Mouse (Mus musculus) limb, embryonic 13.5 days (tissue): Measurements from ENCODE around the gene Zbtb12. TPM values are rescaled to one million over a fixed set of nuclear protein-coding genes. Genes with fewer than 3 reads are reported as not detected.
"Not testable (repeated sequence)": the region's sequence is repeated elsewhere in the genome, so short reads cannot be mapped to it uniquely, and the experiment has no call there.

ENCODE experiments used
- ATAC-seq: fragments of 200-750 bp; cut with Nextera tagmentation; 2 replicates; pipeline ENCODE4 v1.8.0; 2017; ENCODE audit warnings: low read depth, moderate number of reproducible peaks, moderate TSS enrichment; ENCODE audit not compliant: low FRiP score
- H3K27ac ChIP-seq: fragments of 300-500 bp; sonication (generic); 2 replicates; pipeline ENCODE4 v1.5.1; 2015; ENCODE audit warnings: inconsistent platforms, mild to moderate bottlenecking, moderate library complexity
- H3K27me3 ChIP-seq: fragments of 300-500 bp; sonication (generic); 2 replicates; pipeline ENCODE4 v1.6.1; 2015; ENCODE audit warnings: mild to moderate bottlenecking, inconsistent platforms
- H3K36me3 ChIP-seq: fragments of 300-500 bp; sonication (generic); 2 replicates; pipeline ENCODE4 v1.6.1; 2015; ENCODE audit warnings: inconsistent platforms, mild to moderate bottlenecking, moderate library complexity
- H3K4me1 ChIP-seq: fragments of 300-500 bp; sonication (generic); 2 replicates; pipeline ENCODE4 v1.6.1; 2015; ENCODE audit warnings: inconsistent platforms
- H3K4me2 ChIP-seq: fragments of 300-500 bp; sonication (generic); replicated peaks from 2 replicates; pipeline ENCODE4 v1.6.1; 2015; ENCODE audit warnings: inconsistent platforms, mild to moderate bottlenecking, moderate library complexity
- H3K4me3 ChIP-seq: fragments of 300-500 bp; sonication (generic); 2 replicates; pipeline ENCODE4 v1.5.1; 2015; ENCODE audit warnings: moderate library complexity, mild to moderate bottlenecking, inconsistent platforms
- H3K9ac ChIP-seq: fragments of 300-500 bp; sonication (generic); 2 replicates; pipeline ENCODE4 v1.6.1; 2015; ENCODE audit warnings: mild to moderate bottlenecking, inconsistent platforms
- H3K9me3 ChIP-seq: fragments of 300-500 bp; sonication (generic); 2 replicates; pipeline ENCODE4 v1.6.1; 2016; ENCODE audit warnings: inconsistent platforms
- WGBS: fragments of 180-500 bp; shearing (Covaris S2); methylation state at CpG from one replicate; pipeline ENCODE4 v1.1.7; 2015; 5-methylcytosine and 5-hydroxymethylcytosine counted together
- polyA plus RNA-seq: library from polyadenylated mRNA; unstranded; fragments of >200 nt; fragmentation: Nextera tagmentation; extraction: Ambion mirVana; gene quantifications from 2 replicates; pipeline ENCODE4 v1.2.1, GENCODE M21; 2015

The Zbtb12 gene
- polyA plus RNA-seq, 1 experiment from 2014 or later: 5.4 TPM

- no peak overlapping the region for H3K27ac ChIP-seq
- peaks cover 44% of the 10 kb centered on the region for H3K4me1 ChIP-seq
- H3K4me3 ChIP-seq: peak overlapping the region; percentile 77; the same call in 1 of the 2 replicates
- peaks cover 13% of the 10 kb centered on the region for H3K36me3 ChIP-seq
- WGBS: 89% methylated on average over 17 of the region's 17 CpGs
- no peak for ATAC-seq
- no peaks in the 10 kb centered on the region for H3K9me3 ChIP-seq
- no peak overlapping the region for H3K9ac ChIP-seq
- no peaks in the 10 kb centered on the region for H3K27me3 ChIP-seq
- H3K4me2 ChIP-seq: peak overlapping the region; percentile 89
Observed at GRCm38 (mm10) chr17:34896366-34896765, 17.1 kb downstream of the Zbtb12 start.

DNA sequence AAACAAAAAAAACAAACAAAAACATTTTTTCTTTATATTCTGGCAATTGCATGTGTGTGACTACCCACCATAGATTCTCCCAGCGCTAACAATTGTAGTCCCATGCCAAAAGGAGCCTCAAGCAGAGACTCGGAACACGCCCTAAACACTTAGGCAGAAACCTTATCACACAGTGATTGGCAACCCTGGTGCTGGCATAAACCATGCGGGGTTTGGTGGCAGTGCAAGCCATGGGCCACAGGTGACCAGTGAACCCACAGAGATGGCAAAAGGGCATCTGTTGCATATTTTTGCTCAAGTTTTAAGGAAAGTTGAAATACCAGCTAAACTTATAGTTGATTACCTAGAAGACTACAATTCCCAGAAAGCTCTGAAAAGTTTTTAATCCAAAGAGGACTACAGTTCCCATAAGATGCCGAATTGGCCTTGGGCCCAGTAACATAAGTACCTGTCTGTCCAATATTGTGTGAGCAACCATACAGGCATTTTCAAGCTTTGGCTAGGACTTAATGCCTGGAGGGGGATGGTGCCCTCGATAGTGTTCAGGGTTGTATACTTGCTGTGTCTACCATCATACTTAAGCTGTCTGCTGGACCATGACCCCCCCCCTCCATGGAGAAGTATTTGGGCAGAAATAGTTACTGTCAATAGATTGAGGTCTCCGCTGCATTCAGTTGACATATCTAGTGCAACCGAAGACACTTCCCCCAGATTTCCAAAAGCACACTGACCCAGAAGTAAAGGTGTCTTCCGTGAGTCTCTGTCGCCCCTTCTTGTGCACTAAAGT, 18.3 kb downstream of the Zbtb12 start:
- WGBS: 23% methylated on average over 10 of the region's 10 CpGs
- Histone ChIP-seq H3K9me3 (no peaks in the 10 kb centered on the region), H3K4me2 (peak overlapping the region; percentile 96), H3K27me3 (no peaks in the 10 kb centered on the region), H3K9ac (peak overlapping the region; percentile 98), H3K4me3 (peak overlapping the region; percentile 92), H3K36me3 (peaks cover 23% of the 10 kb centered on the region), H3K4me1 (peaks cover 44% of the 10 kb centered on the region), H3K27ac (peak overlapping the region; percentile 95)
- ATAC-seq: no peak

DNA sequence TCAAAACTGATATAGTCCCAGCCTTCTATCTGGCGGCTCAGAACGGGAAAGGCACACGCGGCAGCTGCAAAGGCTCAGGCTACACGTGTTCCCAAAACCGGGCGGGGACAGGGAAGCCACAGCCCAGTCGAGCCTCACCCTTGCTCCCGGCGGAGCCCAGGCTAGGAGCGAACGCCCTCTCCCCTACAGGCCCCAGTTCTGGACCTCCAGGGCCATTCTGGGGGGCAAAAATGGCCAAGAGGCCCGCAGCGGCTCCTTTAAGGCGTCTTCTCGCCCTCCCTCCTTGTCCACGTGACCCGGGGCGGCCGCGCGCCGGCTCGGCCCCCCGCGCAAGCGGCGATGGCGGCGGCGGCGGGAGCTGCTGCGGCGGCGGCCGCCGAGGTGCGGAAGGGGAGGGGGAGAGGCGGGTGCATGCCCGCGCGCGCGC, 18.9 kb downstream of the Zbtb12 start, which contains the start of the genes C2 and Ehmt2:
C2 (minus strand) TSS at position 106 of the 427 bp plus-strand sequence.
Ehmt2 (plus strand) TSS at position 310 of the 427 bp plus-strand sequence.
- peak; percentile 48 for ATAC-seq
- 0% methylated on average over 27 of the region's 44 CpGs for WGBS
- H3K27ac ChIP-seq: peak within 1 kb of the TSS; percentile 95
- peak within 1 kb of the TSS; percentile 92 for H3K4me3 ChIP-seq
- H3K9ac ChIP-seq: peak within 1 kb of the TSS; percentile 98
- H3K4me1 ChIP-seq: peaks cover 44% of the 10 kb centered on the region
- peak within 1 kb of the TSS; percentile 96 for H3K4me2 ChIP-seq
- H3K9me3 ChIP-seq: no peaks in the 10 kb centered on the region
- H3K36me3 ChIP-seq: peaks cover 29% of the 10 kb centered on the region
- H3K27me3 ChIP-seq: no peaks in the 10 kb centered on the region

- H3K9me3 ChIP-seq: no peaks in the 10 kb centered on the region
- H3K4me3 ChIP-seq: peak overlapping the region; percentile 92
- peaks cover 41% of the 10 kb centered on the region for H3K4me1 ChIP-seq
- peak overlapping the region; percentile 95 for H3K27ac ChIP-seq
- no peaks in the 10 kb centered on the region for H3K27me3 ChIP-seq
- ATAC-seq: no peak
- H3K36me3 ChIP-seq: peaks cover 34% of the 10 kb centered on the region
- H3K9ac ChIP-seq: peak overlapping the region; percentile 98
- H3K4me2 ChIP-seq: peak overlapping the region; percentile 96
- 0% methylated on average over 7 of the region's 47 CpGs for WGBS
Observed at GRCm38 (mm10) chr17:34898706-34899052, 19.4 kb downstream of the Zbtb12 start.

DNA sequence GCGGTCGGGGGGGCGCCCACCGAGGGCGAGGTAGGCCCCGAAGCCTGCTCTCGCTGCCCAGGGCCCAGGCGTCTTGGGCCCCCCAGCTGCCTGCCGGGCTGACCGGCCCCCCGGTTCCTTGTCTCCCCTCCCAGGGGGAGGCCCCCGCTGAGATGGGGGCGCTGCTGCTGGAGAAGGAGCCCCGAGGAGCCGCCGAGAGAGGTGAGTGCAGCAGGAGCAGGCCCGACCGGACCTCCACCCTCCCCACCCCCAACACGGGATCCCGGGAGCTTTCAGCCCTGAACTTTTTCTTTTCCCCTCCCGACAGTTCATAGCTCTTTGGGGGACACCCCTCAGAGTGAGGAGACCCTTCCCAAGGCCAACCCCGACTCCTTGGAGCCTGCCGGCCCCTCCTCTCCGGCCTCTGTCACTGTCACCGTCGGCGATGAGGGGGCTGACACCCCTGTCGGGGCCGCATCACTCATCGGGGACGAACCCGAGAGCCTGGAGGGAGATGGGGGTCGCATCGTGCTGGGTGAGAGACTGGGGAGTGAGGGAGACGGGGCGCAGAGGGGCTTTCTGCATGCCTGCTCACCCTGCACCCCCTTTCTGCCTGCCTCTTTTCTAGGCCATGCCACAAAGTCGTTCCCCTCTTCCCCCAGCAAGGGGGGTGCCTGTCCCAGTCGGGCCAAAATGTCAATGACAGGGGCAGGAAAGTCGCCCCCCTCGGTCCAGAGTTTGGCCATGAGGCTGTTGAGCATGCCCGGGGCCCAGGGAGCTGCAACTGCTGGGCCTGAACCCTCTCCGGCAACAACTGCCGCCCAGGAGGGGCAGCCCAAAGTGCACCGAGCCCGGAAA, 20.0 kb downstream of the Zbtb12 start:
- H3K4me2 ChIP-seq: peak overlapping the region; percentile 96
- H3K27ac ChIP-seq: peak overlapping the region; percentile 95
- no peaks in the 10 kb centered on the region for H3K9me3 ChIP-seq
- H3K4me3 ChIP-seq: peak overlapping the region; percentile 92
- H3K27me3 ChIP-seq: no peaks in the 10 kb centered on the region
- peaks cover 39% of the 10 kb centered on the region for H3K4me1 ChIP-seq
- no peak for ATAC-seq
- peaks cover 40% of the 10 kb centered on the region for H3K36me3 ChIP-seq
- H3K9ac ChIP-seq: peak overlapping the region; percentile 98
- WGBS: under 1% methylated on average over 39 of the region's 45 CpGs

DNA sequence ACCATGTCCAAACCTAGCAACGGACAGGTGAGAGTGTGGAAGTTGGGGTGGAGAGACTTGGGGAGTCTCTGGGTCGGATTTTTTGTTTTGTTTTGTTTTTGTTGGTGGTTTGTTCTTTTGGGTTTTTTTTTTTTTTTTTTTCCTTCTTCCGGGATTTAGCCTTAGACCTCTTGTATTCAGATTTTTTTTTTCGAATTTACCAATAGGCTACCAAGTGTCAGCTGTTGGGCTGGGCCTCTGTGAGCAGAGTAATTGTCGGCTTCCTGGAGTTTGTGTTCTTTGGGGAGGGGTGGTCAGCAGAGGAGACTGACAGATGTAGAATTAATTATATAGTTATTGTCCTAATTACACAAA, 20.6 kb downstream of the Zbtb12 start:
- peaks cover 46% of the 10 kb centered on the region for H3K36me3 ChIP-seq
- no peaks in the 10 kb centered on the region for H3K27me3 ChIP-seq
- peak overlapping the region; percentile 98 for H3K9ac ChIP-seq
- H3K4me1 ChIP-seq: peaks cover 39% of the 10 kb centered on the region
- H3K4me2 ChIP-seq: peak overlapping the region; percentile 96
- WGBS: 3% methylated on average over 5 of the region's 5 CpGs
- H3K27ac ChIP-seq: peak overlapping the region; percentile 95
- no peak for ATAC-seq
- no peaks in the 10 kb centered on the region for H3K9me3 ChIP-seq
- peak overlapping the region; percentile 92 for H3K4me3 ChIP-seq

- Histone ChIP-seq H3K4me2 (peak overlapping the region; percentile 96; the same call in 1 of the 2 replicates), H3K4me3 (peak overlapping the region; percentile 92; the same call in 1 of the 2 replicates), H3K36me3 (peaks cover 53% of the 10 kb centered on the region), H3K4me1 (peaks cover 31% of the 10 kb centered on the region)
- not testable (repeated sequence) for H3K27ac ChIP-seq, H3K9ac ChIP-seq, H3K9me3 ChIP-seq, H3K27me3 ChIP-seq, ATAC-seq
Observed at GRCm38 (mm10) chr17:34900826-34901225, 21.5 kb downstream of the Zbtb12 start.

- H3K9me3 ChIP-seq, H3K4me2 ChIP-seq, ATAC-seq, H3K9ac ChIP-seq, H3K27me3 ChIP-seq, H3K4me3 ChIP-seq, H3K27ac ChIP-seq: not testable (repeated sequence)
- Histone ChIP-seq H3K4me1 (peaks cover 20% of the 10 kb centered on the region), H3K36me3 (peaks cover 58% of the 10 kb centered on the region)
- WGBS: 84% methylated on average over 10 of the region's 10 CpGs
Observed at GRCm38 (mm10) chr17:34901948-34902347, 22.7 kb downstream of the Zbtb12 start.

DNA sequence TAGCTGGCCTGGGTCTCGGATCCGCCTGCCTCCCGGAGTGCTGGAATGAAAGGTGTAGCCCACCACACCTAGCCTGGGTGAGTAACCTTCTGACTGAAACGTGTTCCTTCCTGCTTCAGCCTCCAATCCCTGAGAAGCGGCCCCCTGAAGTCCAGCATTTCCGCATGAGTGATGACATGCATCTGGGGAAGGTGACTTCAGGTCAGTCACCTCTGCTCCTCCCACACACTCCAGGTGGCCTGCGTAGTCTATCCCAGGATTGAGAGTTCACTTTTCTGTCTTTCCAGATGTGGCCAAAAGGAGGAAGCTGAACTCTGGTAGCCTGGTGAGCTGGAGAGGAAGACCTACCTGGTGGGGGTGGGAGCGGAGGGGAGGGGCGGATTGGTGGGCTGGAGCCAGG, 23.6 kb downstream of the Zbtb12 start:
- peaks cover 67% of the 10 kb centered on the region for H3K36me3 ChIP-seq
- no peaks in the 10 kb centered on the region for H3K9me3 ChIP-seq
- no peak overlapping the region for H3K9ac ChIP-seq
- H3K27ac ChIP-seq: no peak overlapping the region
- no peaks in the 10 kb centered on the region for H3K27me3 ChIP-seq
- ATAC-seq: no peak
- H3K4me2 ChIP-seq: no peak overlapping the region
- 95% methylated on average over 9 of the region's 9 CpGs for WGBS
- H3K4me1 ChIP-seq: peaks cover 13% of the 10 kb centered on the region
- no peak overlapping the region for H3K4me3 ChIP-seq

GRCm38 (mm10) chr17:34910982-34911381, 31.7 kb downstream of the Zbtb12 start:
- H3K4me3 ChIP-seq: no peak overlapping the region
- no peak overlapping the region for H3K4me2 ChIP-seq
- ATAC-seq: no peak
- 90% methylated on average over 10 of the region's 10 CpGs for WGBS
- no peak overlapping the region for H3K9ac ChIP-seq
- H3K27ac ChIP-seq: no peak overlapping the region
- H3K36me3 ChIP-seq: peaks cover 82% of the 10 kb centered on the region
- H3K4me1 ChIP-seq: peaks cover 17% of the 10 kb centered on the region
- no peaks in the 10 kb centered on the region for H3K27me3 ChIP-seq
- no peaks in the 10 kb centered on the region for H3K9me3 ChIP-seq

DNA sequence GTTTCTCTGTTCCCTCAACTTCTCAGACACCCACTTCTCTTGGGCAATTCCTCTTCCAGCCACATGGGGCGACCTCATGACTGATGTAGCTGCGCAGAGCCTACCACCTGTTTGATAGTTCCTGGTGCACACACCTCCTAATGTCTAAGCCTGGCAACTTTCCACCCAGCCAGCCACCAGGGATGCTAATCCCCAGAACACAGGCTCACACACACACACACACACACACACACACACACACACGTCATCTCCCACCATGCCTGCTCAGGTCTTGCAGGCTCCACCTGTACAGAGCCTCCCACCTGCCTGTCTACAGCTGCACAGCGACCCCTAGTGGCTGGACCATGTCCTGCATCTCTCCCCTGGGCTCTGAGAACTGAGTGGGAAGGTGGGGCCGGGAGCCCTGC, 32.7 kb downstream of the Zbtb12 start:
- Histone ChIP-seq H3K9me3 (no peaks in the 10 kb centered on the region), H3K27me3 (no peaks in the 10 kb centered on the region), H3K4me2 (no peak overlapping the region), H3K27ac (no peak overlapping the region), H3K4me1 (peaks cover 17% of the 10 kb centered on the region), H3K4me3 (no peak overlapping the region), H3K36me3 (peaks cover 73% of the 10 kb centered on the region), H3K9ac (no peak overlapping the region)
- peak; percentile 60; the same call in 1 of the 2 replicates for ATAC-seq
- WGBS: 46% methylated on average over 5 of the region's 5 CpGs
